In the genomic region with DNA sequence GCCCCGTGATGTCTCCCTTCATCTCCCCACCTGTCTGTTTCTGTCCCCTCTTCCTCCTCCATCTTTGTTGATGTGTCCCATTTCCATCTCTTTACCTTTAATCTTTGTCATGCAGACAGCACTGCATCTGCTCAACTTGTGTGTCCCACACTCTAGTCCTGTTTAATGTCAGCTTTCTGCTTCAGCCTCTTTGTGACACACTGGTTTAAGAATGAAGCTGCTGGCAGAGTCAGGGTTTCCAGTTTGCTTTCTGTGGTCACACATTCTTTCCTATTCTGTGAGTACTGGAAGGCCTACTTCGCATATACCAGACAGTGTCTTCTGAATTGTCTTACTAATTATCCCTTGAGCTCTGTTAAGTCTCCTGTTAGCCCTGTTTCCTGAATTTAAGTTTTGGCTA, we compare ENCODE assay signal across 18 mouse cellular contexts.
"Had no signal": no experiment of that assay in that cellular context is flagged by ENCODE, and none has a peak within 500 bp of the region (broad histone marks: within the 10 kb centered on the region; RNA-seq: fewer than 3 reads in every experiment).

No protein-coding gene starts in this region.

- DNase-seq: kidney, postnatal 10 days; kidney, postnatal 36 days; layer of hippocampus, postnatal 36 days; liver, embryonic 13.5 days; lung, adult 2 months; lung, postnatal 14 days; lung, postnatal 4 days; right cerebral cortex, adult 18-20 months; right cerebral cortex, postnatal 14 days; right cerebral cortex, postnatal 4 days; thymus, postnatal 4 days had no signal

- ATAC-seq: midbrain, embryonic 15.5 days had no signal

- H3K4me2 ChIP-seq: liver, embryonic 13.5 days; midbrain, embryonic 11.5 days; midbrain, embryonic 15.5 days; neural tube, embryonic 12.5 days; neural tube, embryonic 15.5 days had no signal

- H3K27ac ChIP-seq: left cerebral cortex, adult 2 months; liver, embryonic 13.5 days; midbrain, embryonic 15.5 days; neural tube, embryonic 12.5 days; stomach, postnatal 0 days had no signal

- H3K4me3 ChIP-seq: left cerebral cortex, adult 2 months; liver, embryonic 13.5 days; midbrain, embryonic 15.5 days; myocyte; neural tube, embryonic 12.5 days; neural tube, embryonic 15.5 days had no signal

- H3K36me3 ChIP-seq: midbrain, embryonic 15.5 days; neural tube, embryonic 12.5 days; neural tube, embryonic 15.5 days had no signal

- H3K9me3 ChIP-seq: liver, embryonic 13.5 days; midbrain, embryonic 15.5 days; neural tube, embryonic 12.5 days; neural tube, embryonic 15.5 days had no signal

- H3K4me1 ChIP-seq: midbrain, embryonic 15.5 days; neural tube, embryonic 12.5 days had no signal

- H3K27me3 ChIP-seq: liver, embryonic 13.5 days; midbrain, embryonic 15.5 days; neural tube, embryonic 12.5 days; neural tube, embryonic 15.5 days had no signal

- H3K9ac ChIP-seq: liver, embryonic 13.5 days; midbrain, embryonic 15.5 days; neural tube, embryonic 12.5 days; neural tube, embryonic 15.5 days had no signal
